Mouse (Mus musculus): ENCODE data around the gene Elp1. TPM values are rescaled to one million over a fixed set of nuclear protein-coding genes. Genes with fewer than 3 reads are reported as not detected.

Elp1 gene
- polyA plus RNA-seq, 1 experiment from 2014 or later, result 60.9 TPM

- Histone ChIP-seq H3K36me3 (no peaks in the 10 kb centered on the region), H3K4me1 (peaks cover 22% of the 10 kb centered on the region), H3K9me3 (0 out of 2 replicates have a peak, but pooled peaks cover under 1% of the 10 kb centered on the region), H3K4me2 (replicated peaks) (no peak overlapping the region), H3K27me3 (no peaks in the 10 kb centered on the region), H3K27ac (no peak overlapping the region), H3K4me3 (no peak overlapping the region), H3K9ac (no peak overlapping the region)
- ATAC-seq (ENCODE audit: low FRiP score, low read depth), result no peak
- WGBS, result 71% methylated on average over 6 of the region's 6 CpGs
Observed at GRCm38 (mm10) chr4:56722346-56722745, 79.8 kb downstream of the Elp1 start.

- Histone ChIP-seq H3K9me3 (no peaks in the 10 kb centered on the region), H3K4me2 (replicated peaks) (no peak overlapping the region), H3K27ac (no peak overlapping the region), H3K36me3 (no peaks in the 10 kb centered on the region), H3K9ac (no peak overlapping the region), H3K4me1 (peaks cover 22% of the 10 kb centered on the region), H3K27me3 (no peaks in the 10 kb centered on the region), H3K4me3 (no peak overlapping the region)
- no peak for ATAC-seq (ENCODE audit: low FRiP score, low read depth)
- 28% methylated on average over 3 of the region's 3 CpGs for WGBS
Observed at GRCm38 (mm10) chr4:56721469-56721868, 80.7 kb downstream of the Elp1 start.

DNA sequence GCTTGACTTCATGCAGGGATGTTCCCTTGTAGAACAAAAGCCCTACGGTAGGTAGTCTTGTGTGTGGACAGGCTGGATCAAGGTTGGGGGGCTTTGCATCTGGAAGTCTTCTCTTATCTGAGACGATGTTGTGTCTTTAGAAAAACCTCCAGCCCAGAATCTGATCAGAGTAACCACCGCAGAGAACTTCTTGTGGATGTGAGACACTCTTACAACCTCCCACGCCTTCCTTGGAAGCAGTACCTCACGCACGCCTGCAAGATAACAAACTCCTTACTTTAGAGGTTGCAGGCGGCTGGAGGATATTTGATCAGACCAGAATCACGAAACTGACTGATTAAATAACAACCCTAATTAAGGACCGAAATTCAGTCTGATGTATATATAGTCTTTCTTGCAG, 81.7 kb downstream of the Elp1 start:
- H3K27me3 ChIP-seq, result no peaks in the 10 kb centered on the region
- H3K36me3 ChIP-seq, result no peaks in the 10 kb centered on the region
- no peak overlapping the region for H3K9ac ChIP-seq
- no peak overlapping the region for H3K27ac ChIP-seq
- H3K4me3 ChIP-seq, result no peak overlapping the region
- H3K4me1 ChIP-seq, result peaks cover 22% of the 10 kb centered on the region
- WGBS, result 81% methylated on average over 9 of the region's 9 CpGs
- no peaks in the 10 kb centered on the region for H3K9me3 ChIP-seq
- ATAC-seq (ENCODE audit: low FRiP score, low read depth), result no peak
- H3K4me2 ChIP-seq (replicated peaks), result no peak overlapping the region

- Histone ChIP-seq H3K9me3 (no peaks in the 10 kb centered on the region), H3K9ac (no peak overlapping the region), H3K4me3 (no peak overlapping the region), H3K27me3 (no peaks in the 10 kb centered on the region), H3K4me1 (peaks cover 22% of the 10 kb centered on the region), H3K27ac (no peak overlapping the region), H3K36me3 (no peaks in the 10 kb centered on the region), H3K4me2 (replicated peaks) (no peak overlapping the region)
- ATAC-seq (ENCODE audit: low FRiP score, low read depth), result no peak
- 58% methylated on average over 9 of the region's 9 CpGs for WGBS
Observed at GRCm38 (mm10) chr4:56719456-56719855, 82.7 kb downstream of the Elp1 start.

- 52% methylated on average over 12 of the region's 12 CpGs for WGBS
- H3K36me3 ChIP-seq, result no peaks in the 10 kb centered on the region
- no peak overlapping the region for H3K9ac ChIP-seq
- H3K4me3 ChIP-seq, result no peak overlapping the region
- H3K27ac ChIP-seq, result no peak overlapping the region
- H3K9me3 ChIP-seq, result no peaks in the 10 kb centered on the region
- H3K4me2 ChIP-seq (replicated peaks), result no peak overlapping the region
- no peak for ATAC-seq (ENCODE audit: low FRiP score, low read depth)
- H3K27me3 ChIP-seq, result no peaks in the 10 kb centered on the region
- peaks cover 22% of the 10 kb centered on the region for H3K4me1 ChIP-seq
Observed at GRCm38 (mm10) chr4:56718573-56719442, 83.3 kb downstream of the Elp1 start.

DNA sequence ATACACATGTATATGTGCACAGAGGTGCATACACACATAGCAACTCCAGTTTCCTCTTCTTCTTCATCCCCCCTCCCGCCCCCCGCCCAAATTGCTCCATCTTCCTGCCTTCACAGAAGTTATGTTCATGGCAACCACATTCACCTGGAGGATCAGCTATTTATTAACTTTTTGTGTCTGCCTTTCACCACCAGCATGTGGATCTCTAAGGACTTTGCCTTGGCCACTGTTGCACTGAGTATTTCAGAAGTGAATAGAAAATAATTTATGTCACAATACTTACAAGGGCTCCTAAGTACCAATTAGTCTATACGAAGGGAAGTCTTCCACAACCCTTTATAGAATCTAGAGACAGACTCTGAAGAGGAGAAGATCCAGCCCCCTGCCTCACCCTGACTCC, 84.2 kb downstream of the Elp1 start:
- no peak overlapping the region for H3K4me3 ChIP-seq

DNA sequence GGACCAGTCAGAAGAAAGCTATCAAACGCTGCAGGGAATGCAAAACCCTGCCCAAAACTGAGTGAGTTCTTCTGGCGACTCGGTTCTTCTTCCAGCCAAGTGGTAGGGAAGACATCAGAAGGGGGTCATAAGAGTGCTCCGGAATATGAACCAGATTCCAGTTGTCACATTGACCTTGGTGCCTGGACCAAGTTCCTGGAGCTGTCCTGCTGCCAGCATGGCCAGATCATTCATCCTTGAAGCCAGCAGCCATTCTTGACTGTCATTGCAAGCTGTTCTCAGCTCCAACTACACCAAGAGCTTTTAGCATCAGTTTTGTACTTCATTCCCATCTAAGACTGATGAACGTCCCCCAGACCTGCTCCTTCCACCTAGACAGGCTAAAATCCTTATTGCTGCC, 85.3 kb downstream of the Elp1 start:
- ATAC-seq (ENCODE audit: low FRiP score, low read depth), result no peak
- no peaks in the 10 kb centered on the region for H3K9me3 ChIP-seq
- H3K4me1 ChIP-seq, result peaks cover 22% of the 10 kb centered on the region
- WGBS, result 63% methylated on average over 5 of the region's 5 CpGs
- H3K27me3 ChIP-seq, result no peaks in the 10 kb centered on the region
- no peak overlapping the region for H3K4me3 ChIP-seq
- no peak overlapping the region for H3K4me2 ChIP-seq (replicated peaks)
- H3K9ac ChIP-seq, result no peak overlapping the region
- H3K36me3 ChIP-seq, result no peaks in the 10 kb centered on the region
- no peak overlapping the region for H3K27ac ChIP-seq

More for the DNA sequence above, 84.2 kb downstream of the Elp1 start:
- Histone ChIP-seq H3K27me3 (no peaks in the 10 kb centered on the region), H3K4me2 (replicated peaks) (no peak overlapping the region), H3K9ac (no peak overlapping the region), H3K4me1 (peaks cover 22% of the 10 kb centered on the region), H3K36me3 (no peaks in the 10 kb centered on the region), H3K9me3 (no peaks in the 10 kb centered on the region), H3K27ac (no peak overlapping the region)
- ATAC-seq (ENCODE audit: low FRiP score, low read depth), result no peak
- WGBS, result 85% methylated on average over 3 of the region's 3 CpGs

- WGBS, result 93% methylated on average over 3 of the region's 3 CpGs
- no peak overlapping the region for H3K4me3 ChIP-seq
- no peaks in the 10 kb centered on the region for H3K27me3 ChIP-seq
- no peaks in the 10 kb centered on the region for H3K9me3 ChIP-seq
- H3K36me3 ChIP-seq, result no peaks in the 10 kb centered on the region
- no peak for ATAC-seq (ENCODE audit: low FRiP score, low read depth)
- no peak overlapping the region for H3K27ac ChIP-seq
- peaks cover 8% of the 10 kb centered on the region for H3K4me1 ChIP-seq
- no peak overlapping the region for H3K9ac ChIP-seq
- no peak overlapping the region for H3K4me2 ChIP-seq (replicated peaks)
Observed at GRCm38 (mm10) chr4:56713155-56713554, 89.0 kb downstream of the Elp1 start.

DNA sequence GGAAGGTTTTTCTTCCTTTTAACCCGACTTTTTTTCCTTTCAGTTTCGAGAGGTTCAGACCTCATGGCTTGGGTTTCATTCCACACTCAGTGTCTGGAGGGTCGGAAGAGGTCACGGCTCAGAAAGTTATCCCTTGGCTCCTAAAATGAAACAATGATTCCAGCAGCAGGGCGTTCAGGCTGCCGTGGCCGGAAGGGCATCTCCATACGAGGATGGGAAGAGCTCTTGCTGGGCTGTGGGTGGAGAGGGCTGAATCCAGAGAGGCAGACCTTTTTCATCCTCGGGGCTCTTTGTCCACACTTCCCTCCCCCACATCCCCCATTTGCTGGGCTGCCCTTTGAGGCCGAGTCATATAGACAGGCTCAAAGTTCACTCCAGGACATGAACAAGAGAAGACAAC, 99.9 kb downstream of the Elp1 start:
- no peak overlapping the region for H3K4me3 ChIP-seq
- no peak for ATAC-seq (ENCODE audit: low FRiP score, low read depth)
- H3K27me3 ChIP-seq, result no peaks in the 10 kb centered on the region
- H3K9ac ChIP-seq, result peak overlapping the region; percentile 31; the same call in 1 of the 2 replicates
- 36% methylated on average over 10 of the region's 10 CpGs for WGBS
- H3K36me3 ChIP-seq, result no peaks in the 10 kb centered on the region
- H3K9me3 ChIP-seq, result no peaks in the 10 kb centered on the region
- H3K4me1 ChIP-seq, result no peaks in the 10 kb centered on the region
- H3K27ac ChIP-seq, result no peak overlapping the region
- H3K4me2 ChIP-seq (replicated peaks), result no peak overlapping the region

Other genes starting within 250 kb of the Elp1 start
- gene Gm26657, start 62.3 kb downstream of the Elp1 start, polyA plus RNA-seq (2015; fragmentation: Nextera tagmentation; extraction: Ambion mirVana), result not detected in 2 replicates
- not detected in 2 replicates for gene Actl7b, start 60.9 kb downstream of the Elp1 start, polyA plus RNA-seq (2015; fragmentation: Nextera tagmentation; extraction: Ambion mirVana)
- gene Actl7a, start 58.9 kb downstream of the Elp1 start, polyA plus RNA-seq (2015; fragmentation: Nextera tagmentation; extraction: Ambion mirVana), result not detected in 2 replicates
- 19.7 and 23.0 TPM in 2 replicates for gene Fam206a, start within 50 bp of the Elp1 start, polyA plus RNA-seq (2015; fragmentation: Nextera tagmentation; extraction: Ambion mirVana)
- gene Ctnnal1, start 62.9 kb upstream of the Elp1 start, polyA plus RNA-seq (2015; fragmentation: Nextera tagmentation; extraction: Ambion mirVana), result 31.2 and 31.7 TPM in 2 replicates
- gene Tmem245, start 145.1 kb upstream of the Elp1 start, polyA plus RNA-seq (2015; fragmentation: Nextera tagmentation; extraction: Ambion mirVana), result 10.0 and 11.6 TPM in 2 replicates
- gene Frrs1l, start 188.1 kb upstream of the Elp1 start, polyA plus RNA-seq (2015; fragmentation: Nextera tagmentation; extraction: Ambion mirVana), result 3.0 and 3.4 TPM in 2 replicates